Mouse (Mus musculus): Measurements from ENCODE around the gene Eif5a. TPM values are rescaled to one million over a fixed set of nuclear protein-coding genes. Genes with fewer than 3 reads are reported as not detected.

Eif5a gene
- polyA plus RNA-seq, 1 experiment from 2014 or later: 1,516 TPM

DNA sequence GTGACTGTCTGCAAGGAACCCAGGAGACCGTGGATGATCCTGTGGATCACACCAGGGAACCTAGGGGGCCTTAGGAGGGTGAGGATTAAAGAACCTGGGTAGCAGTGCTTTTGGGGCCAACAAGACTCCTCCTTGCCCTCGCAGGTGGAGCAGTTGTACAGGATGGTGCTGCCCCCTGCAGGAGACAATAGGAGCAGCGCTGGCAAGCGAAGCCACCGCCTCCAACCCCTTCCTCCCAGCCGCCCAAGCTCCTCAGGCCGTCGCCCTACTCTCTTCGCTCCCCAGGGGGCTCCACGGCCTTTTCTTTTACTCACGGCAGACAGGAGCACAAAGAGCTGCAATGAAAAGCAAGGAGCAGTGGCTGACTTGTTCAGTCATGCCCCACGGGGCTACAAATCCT, 44.9 kb downstream of the Eif5a start:
- H3K27me3 ChIP-seq (ENCODE audit: control insufficient read depth, insufficient read depth, low read length): no peaks in the 10 kb centered on the region
- peaks cover 17% of the 10 kb centered on the region for H3K4me1 ChIP-seq (ENCODE audit: control insufficient read depth, insufficient read depth, low read length)
- no peak overlapping the region for H3K4me3 ChIP-seq (ENCODE audit: low read depth, low read length)
- H3K9me3 ChIP-seq (replicated peaks; ENCODE audit: control insufficient read depth, low read length): no peaks in the 10 kb centered on the region
- H3K9ac ChIP-seq (ENCODE audit: low read depth, low read length): 0 out of 2 replicates have a peak overlapping the region, but pooled peaks have one; percentile 4
- WGBS (ENCODE audit: insufficient replicate concordance): 5% methylated on average over 12 of the region's 12 CpGs
- no peaks in the 10 kb centered on the region for H3K36me3 ChIP-seq (ENCODE audit: control insufficient read depth, insufficient read depth, low read length)
- H3K27ac ChIP-seq (ENCODE audit: low read depth, low read length): peak overlapping the region; percentile 41; the same call in 1 of the 2 replicates
- H3K4me2 ChIP-seq: peak overlapping the region; percentile 44
- ATAC-seq (replicated peaks; ENCODE audit: insufficient number of reproducible peaks, low FRiP score, low TSS enrichment): no peak

DNA sequence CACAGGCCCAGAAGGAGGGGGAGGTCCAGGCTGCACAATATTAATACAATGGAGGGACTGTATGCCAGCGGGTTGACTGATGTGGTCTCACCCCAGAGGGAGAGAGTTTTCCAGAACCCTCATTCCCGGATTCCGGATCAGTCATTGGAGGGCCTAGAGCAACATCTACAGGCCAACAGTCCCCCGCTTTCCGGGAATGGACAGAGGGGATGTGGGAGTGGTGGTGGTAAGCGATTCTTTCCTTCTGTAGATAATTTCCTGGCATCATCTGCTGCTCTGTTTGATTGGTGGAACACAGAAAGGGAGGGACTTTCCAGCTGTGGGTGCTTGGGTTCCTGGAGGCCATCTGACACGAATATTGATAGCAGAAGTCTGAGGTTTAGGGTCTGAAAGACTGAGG, 45.6 kb downstream of the Eif5a start:
- H3K9ac ChIP-seq (ENCODE audit: low read depth, low read length): no peak overlapping the region
- 48% methylated on average over 7 of the region's 7 CpGs for whole genome bisulfite sequencing (ENCODE audit: insufficient replicate concordance)

DNA sequence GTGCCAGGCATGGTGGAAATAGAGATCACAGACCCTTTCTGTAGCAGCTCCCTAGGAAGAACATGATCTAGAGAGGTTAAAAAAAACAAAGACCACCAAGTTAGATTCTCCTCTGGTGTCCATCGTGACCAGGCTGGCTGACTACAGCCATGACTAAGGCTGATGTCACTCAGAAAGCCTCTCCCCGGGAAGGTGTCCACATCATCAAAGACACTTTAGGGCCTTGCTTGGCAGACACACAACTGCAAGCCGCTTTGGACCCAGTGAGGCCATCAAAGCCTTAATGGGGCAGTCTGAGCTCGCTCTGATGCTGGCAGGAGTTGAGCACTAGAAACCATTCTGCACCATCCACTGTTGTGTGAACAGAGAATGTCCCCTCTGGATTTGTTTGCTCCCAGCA, 49.3 kb downstream of the Eif5a start:
- Histone ChIP-seq H3K36me3 (ENCODE audit: control insufficient read depth, insufficient read depth, low read length) (no peaks in the 10 kb centered on the region), H3K4me3 (ENCODE audit: low read depth, low read length) (no peak overlapping the region), H3K9ac (ENCODE audit: low read depth, low read length) (no peak overlapping the region), H3K27ac (ENCODE audit: low read depth, low read length) (no peak overlapping the region), H3K27me3 (ENCODE audit: control insufficient read depth, insufficient read depth, low read length) (no peaks in the 10 kb centered on the region), H3K4me2 (no peak overlapping the region), H3K9me3 (replicated peaks; ENCODE audit: control insufficient read depth, low read length) (no peaks in the 10 kb centered on the region), H3K4me1 (ENCODE audit: control insufficient read depth, insufficient read depth, low read length) (no peaks in the 10 kb centered on the region; the same call in 1 of the 2 replicates)
- WGBS (ENCODE audit: insufficient replicate concordance): 75% methylated on average over 4 of the region's 4 CpGs
- no peak for ATAC-seq (replicated peaks; ENCODE audit: insufficient number of reproducible peaks, low FRiP score, low TSS enrichment)

More for the DNA sequence above, 45.6 kb downstream of the Eif5a start:
- Histone ChIP-seq H3K36me3 (ENCODE audit: control insufficient read depth, insufficient read depth, low read length) (no peaks in the 10 kb centered on the region), H3K27ac (ENCODE audit: low read depth, low read length) (peak overlapping the region; percentile 41; the same call in 1 of the 2 replicates), H3K4me1 (ENCODE audit: control insufficient read depth, insufficient read depth, low read length) (peaks cover 14% of the 10 kb centered on the region), H3K4me3 (ENCODE audit: low read depth, low read length) (no peak overlapping the region), H3K4me2 (peak overlapping the region; percentile 44), H3K9me3 (replicated peaks; ENCODE audit: control insufficient read depth, low read length) (no peaks in the 10 kb centered on the region), H3K27me3 (ENCODE audit: control insufficient read depth, insufficient read depth, low read length) (no peaks in the 10 kb centered on the region)
- ATAC-seq (replicated peaks; ENCODE audit: insufficient number of reproducible peaks, low FRiP score, low TSS enrichment): no peak; the same call in 1 of the 2 replicates

DNA sequence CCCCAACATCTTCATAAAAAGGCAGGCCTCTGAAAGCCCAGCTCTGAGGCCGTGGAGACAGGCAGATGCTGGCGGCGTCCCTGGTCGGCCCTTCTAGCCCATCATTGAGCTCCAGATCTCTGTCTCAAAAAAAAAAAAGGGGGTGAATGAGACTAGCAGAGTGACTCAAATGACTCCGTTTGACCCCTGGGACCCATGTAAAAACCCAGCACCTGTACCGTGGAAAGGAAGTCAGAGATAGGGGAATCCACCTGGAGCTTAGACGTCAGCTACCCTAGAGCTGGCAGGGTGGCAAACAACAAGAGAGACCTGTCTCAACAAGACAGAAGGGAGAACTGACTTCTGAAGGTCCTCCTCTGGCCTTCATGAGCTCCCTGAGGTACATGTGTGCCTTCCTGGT, 49.9 kb downstream of the Eif5a start:
- Histone ChIP-seq H3K9me3 (replicated peaks; ENCODE audit: control insufficient read depth, low read length) (no peaks in the 10 kb centered on the region), H3K36me3 (ENCODE audit: control insufficient read depth, insufficient read depth, low read length) (no peaks in the 10 kb centered on the region), H3K9ac (ENCODE audit: low read depth, low read length) (no peak overlapping the region), H3K4me3 (ENCODE audit: low read depth, low read length) (no peak overlapping the region), H3K27ac (ENCODE audit: low read depth, low read length) (no peak overlapping the region), H3K4me2 (no peak overlapping the region), H3K27me3 (ENCODE audit: control insufficient read depth, insufficient read depth, low read length) (no peaks in the 10 kb centered on the region), H3K4me1 (ENCODE audit: control insufficient read depth, insufficient read depth, low read length) (no peaks in the 10 kb centered on the region; the same call in 1 of the 2 replicates)
- WGBS (ENCODE audit: insufficient replicate concordance): 81% methylated on average over 7 of the region's 7 CpGs
- ATAC-seq (replicated peaks; ENCODE audit: insufficient number of reproducible peaks, low FRiP score, low TSS enrichment): no peak

DNA sequence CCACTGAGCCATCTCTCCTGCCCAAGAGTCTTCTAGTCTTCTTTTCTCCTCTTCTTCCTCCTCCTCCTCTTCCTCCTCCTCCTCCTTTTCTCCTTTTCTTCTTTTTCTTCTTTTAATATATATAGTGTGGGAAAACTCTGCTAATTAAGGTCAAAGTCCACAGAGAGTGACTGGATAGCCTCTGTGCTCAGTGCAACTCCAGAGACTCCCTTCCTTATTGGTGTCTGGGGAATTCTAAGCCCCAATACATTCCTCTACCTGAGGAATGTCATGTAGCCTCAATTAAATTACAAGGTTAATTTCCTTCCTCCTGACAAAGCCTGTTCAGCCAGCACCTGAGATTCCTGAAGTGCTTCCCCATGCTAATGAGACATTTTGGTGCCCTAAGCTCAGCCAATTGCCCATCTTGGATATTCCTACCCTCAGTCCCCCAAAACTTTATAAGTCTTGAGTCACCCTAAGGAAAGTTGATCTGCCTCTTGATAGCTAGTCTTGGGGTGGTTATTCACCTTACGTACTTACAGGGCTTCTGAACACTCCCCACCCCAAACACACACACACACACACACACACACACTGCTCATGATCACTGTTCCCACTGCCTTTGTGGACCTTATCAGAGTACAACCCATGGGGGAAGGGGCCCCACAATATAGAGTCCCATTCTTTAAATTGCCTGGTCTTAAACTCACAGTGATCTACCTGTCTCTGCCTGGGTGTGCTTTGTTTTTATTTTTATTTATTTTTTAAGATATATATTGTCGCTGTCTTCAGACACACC, 51.3 kb downstream of the Eif5a start:
- H3K27me3 ChIP-seq (ENCODE audit: control insufficient read depth, insufficient read depth, low read length): 0 out of 2 replicates have a peak, but pooled peaks cover 2% of the 10 kb centered on the region
- no peak overlapping the region for H3K4me3 ChIP-seq (ENCODE audit: low read depth, low read length)
- H3K36me3 ChIP-seq (ENCODE audit: control insufficient read depth, insufficient read depth, low read length): no peaks in the 10 kb centered on the region
- no peak overlapping the region for H3K27ac ChIP-seq (ENCODE audit: low read depth, low read length)
- no peak overlapping the region for H3K9ac ChIP-seq (ENCODE audit: low read depth, low read length)
- ATAC-seq (replicated peaks; ENCODE audit: insufficient number of reproducible peaks, low FRiP score, low TSS enrichment): no peak
- 89% methylated on average over 2 of the region's 2 CpGs for WGBS (ENCODE audit: insufficient replicate concordance)
- no peak overlapping the region for H3K4me2 ChIP-seq
- no peaks in the 10 kb centered on the region for H3K4me1 ChIP-seq (ENCODE audit: control insufficient read depth, insufficient read depth, low read length)
- no peaks in the 10 kb centered on the region for H3K9me3 ChIP-seq (replicated peaks; ENCODE audit: control insufficient read depth, low read length)

DNA sequence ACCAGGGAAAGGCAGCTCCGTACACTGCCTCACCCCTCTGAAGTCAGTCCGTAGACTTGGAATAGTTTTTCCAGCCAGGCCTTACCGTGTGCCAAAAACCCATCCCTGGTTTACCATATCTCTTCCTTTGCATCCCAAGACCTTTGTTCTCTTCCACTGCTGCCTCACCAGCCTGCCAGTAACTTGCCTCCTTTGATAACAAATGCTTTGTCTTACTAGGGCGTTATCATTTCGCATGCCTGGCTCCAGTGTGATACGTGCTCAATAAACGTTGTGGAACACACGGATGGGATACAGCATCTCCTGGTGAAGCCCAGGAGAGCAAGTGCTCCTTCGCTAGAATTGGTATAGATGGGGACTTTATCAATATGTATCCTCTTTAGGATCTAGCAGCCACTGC, 54.4 kb downstream of the Eif5a start:
- ATAC-seq (replicated peaks; ENCODE audit: insufficient number of reproducible peaks, low FRiP score, low TSS enrichment): no peak
- Histone ChIP-seq H3K4me2 (no peak overlapping the region), H3K4me1 (ENCODE audit: control insufficient read depth, insufficient read depth, low read length) (peaks cover 4% of the 10 kb centered on the region; the same call in 1 of the 2 replicates), H3K9me3 (replicated peaks; ENCODE audit: control insufficient read depth, low read length) (no peaks in the 10 kb centered on the region), H3K9ac (ENCODE audit: low read depth, low read length) (no peak overlapping the region), H3K27me3 (ENCODE audit: control insufficient read depth, insufficient read depth, low read length) (0 out of 2 replicates have a peak, but pooled peaks cover 2% of the 10 kb centered on the region), H3K27ac (ENCODE audit: low read depth, low read length) (no peak overlapping the region), H3K4me3 (ENCODE audit: low read depth, low read length) (no peak overlapping the region), H3K36me3 (ENCODE audit: control insufficient read depth, insufficient read depth, low read length) (no peaks in the 10 kb centered on the region)
- WGBS (ENCODE audit: insufficient replicate concordance): 41% methylated on average over 9 of the region's 9 CpGs

Small RNAs within 50 kb of the gene (microRNA-seq; reads per million reads assigned to microRNA genes)
- gene Mir6924 (ENCODE audit: borderline number of aligned reads): not detected

Other genes starting within 250 kb of the Eif5a start
- 530 and 592 TPM in 2 replicates for gene Eif4a1, start 249.5 kb downstream of the Eif5a start, polyA plus RNA-seq (2014; fragmentation: Nextera tagmentation; extraction: Ambion mirVana)
- 70.2 and 81.4 TPM in 2 replicates for gene Senp3, start 239.9 kb downstream of the Eif5a start, polyA plus RNA-seq (2014; fragmentation: Nextera tagmentation; extraction: Ambion mirVana)
- 0.24 TPM in 1 of 2 replicates, not detected in the other for gene Tnfsf13, start 236.2 kb downstream of the Eif5a start, polyA plus RNA-seq (2014; fragmentation: Nextera tagmentation; extraction: Ambion mirVana)
- 4.4 TPM in 2 replicates for gene Tnfsf12, start 226.1 kb downstream of the Eif5a start, polyA plus RNA-seq (2014; fragmentation: Nextera tagmentation; extraction: Ambion mirVana)
- gene Tnfsfm13, start 225.9 kb downstream of the Eif5a start, polyA plus RNA-seq (2014; fragmentation: Nextera tagmentation; extraction: Ambion mirVana): 3.0 and 4.2 TPM in 2 replicates
- gene Polr2a, start 163.3 kb downstream of the Eif5a start, polyA plus RNA-seq (2014; fragmentation: Nextera tagmentation; extraction: Ambion mirVana): 29.0 and 36.7 TPM in 2 replicates
- 0.10 TPM in 1 of 2 replicates, not detected in the other for gene Slc35g3, start 160.0 kb downstream of the Eif5a start, polyA plus RNA-seq (2014; fragmentation: Nextera tagmentation; extraction: Ambion mirVana)
- 2.1 and 3.1 TPM in 2 replicates for gene Zbtb4, start 156.0 kb downstream of the Eif5a start, polyA plus RNA-seq (2014; fragmentation: Nextera tagmentation; extraction: Ambion mirVana)
- gene Chrnb1, start 126.0 kb downstream of the Eif5a start, polyA plus RNA-seq (2014; fragmentation: Nextera tagmentation; extraction: Ambion mirVana): 3.7 and 4.5 TPM in 2 replicates
- 1.5 and 2.5 TPM in 2 replicates for gene Fgf11, start 120.1 kb downstream of the Eif5a start, polyA plus RNA-seq (2014; fragmentation: Nextera tagmentation; extraction: Ambion mirVana)
- gene Tmem102, start 116.3 kb downstream of the Eif5a start, polyA plus RNA-seq (2014; fragmentation: Nextera tagmentation; extraction: Ambion mirVana): 1.1 and 1.5 TPM in 2 replicates
- not detected in 2 replicates for gene Gm39566, start 106.7 kb downstream of the Eif5a start, polyA plus RNA-seq (2014; fragmentation: Nextera tagmentation; extraction: Ambion mirVana)
- not detected in 2 replicates for gene Spem2, start 103.5 kb downstream of the Eif5a start, polyA plus RNA-seq (2014; fragmentation: Nextera tagmentation; extraction: Ambion mirVana)
- not detected in 2 replicates for gene Spem1, start 99.8 kb downstream of the Eif5a start, polyA plus RNA-seq (2014; fragmentation: Nextera tagmentation; extraction: Ambion mirVana)
- gene Nlgn2, start 84.2 kb downstream of the Eif5a start, polyA plus RNA-seq (2014; fragmentation: Nextera tagmentation; extraction: Ambion mirVana): 3.1 and 3.3 TPM in 2 replicates
- gene Tmem256, start 83.4 kb downstream of the Eif5a start, polyA plus RNA-seq (2014; fragmentation: Nextera tagmentation; extraction: Ambion mirVana): 321 and 331 TPM in 2 replicates
- gene Plscr3, start 75.6 kb downstream of the Eif5a start, polyA plus RNA-seq (2014; fragmentation: Nextera tagmentation; extraction: Ambion mirVana): 65.9 and 75.2 TPM in 2 replicates
- 0.23 and 0.39 TPM in 2 replicates for gene Tnk1, start 63.2 kb downstream of the Eif5a start, polyA plus RNA-seq (2014; fragmentation: Nextera tagmentation; extraction: Ambion mirVana)
- gene Tmem95, start 43.9 kb downstream of the Eif5a start, polyA plus RNA-seq (2014; fragmentation: Nextera tagmentation; extraction: Ambion mirVana): not detected in 2 replicates
- 3.3 and 3.8 TPM in 2 replicates for gene Kctd11, start 40.6 kb downstream of the Eif5a start, polyA plus RNA-seq (2014; fragmentation: Nextera tagmentation; extraction: Ambion mirVana)
- 7.2 and 8.1 TPM in 2 replicates for gene Acap1, start 26.4 kb downstream of the Eif5a start, polyA plus RNA-seq (2014; fragmentation: Nextera tagmentation; extraction: Ambion mirVana)
- 5.3 and 5.8 TPM in 2 replicates for gene 2810408A11Rik, start 21.0 kb downstream of the Eif5a start, polyA plus RNA-seq (2014; fragmentation: Nextera tagmentation; extraction: Ambion mirVana)
- gene Neurl4, start 20.9 kb downstream of the Eif5a start, polyA plus RNA-seq (2014; fragmentation: Nextera tagmentation; extraction: Ambion mirVana): 9.3 and 10.8 TPM in 2 replicates
- 53.2 and 62.2 TPM in 2 replicates for gene Gps2, start 8.1 kb downstream of the Eif5a start, polyA plus RNA-seq (2014; fragmentation: Nextera tagmentation; extraction: Ambion mirVana)
- 1.5 and 4.3 TPM in 2 replicates for gene Ybx2, start 13.8 kb upstream of the Eif5a start, polyA plus RNA-seq (2014; fragmentation: Nextera tagmentation; extraction: Ambion mirVana)
- gene Slc2a4, start 26.2 kb upstream of the Eif5a start, polyA plus RNA-seq (2014; fragmentation: Nextera tagmentation; extraction: Ambion mirVana): 22.0 and 22.8 TPM in 2 replicates
- 2.4 and 3.0 TPM in 2 replicates for gene Cldn7, start 42.8 kb upstream of the Eif5a start, polyA plus RNA-seq (2014; fragmentation: Nextera tagmentation; extraction: Ambion mirVana)
- 20.3 and 22.2 TPM in 2 replicates for gene Ctdnep1, start 59.2 kb upstream of the Eif5a start, polyA plus RNA-seq (2014; fragmentation: Nextera tagmentation; extraction: Ambion mirVana)
- gene Elp5, start 60.6 kb upstream of the Eif5a start, polyA plus RNA-seq (2014; fragmentation: Nextera tagmentation; extraction: Ambion mirVana): 120 and 130 TPM in 2 replicates
- gene Gabarap, start 69.2 kb upstream of the Eif5a start, polyA plus RNA-seq (2014; fragmentation: Nextera tagmentation; extraction: Ambion mirVana): 481 and 489 TPM in 2 replicates
- 27.3 and 29.9 TPM in 2 replicates for gene Phf23, start 73.8 kb upstream of the Eif5a start, polyA plus RNA-seq (2014; fragmentation: Nextera tagmentation; extraction: Ambion mirVana)
- gene Dvl2, start 78.6 kb upstream of the Eif5a start, polyA plus RNA-seq (2014; fragmentation: Nextera tagmentation; extraction: Ambion mirVana): 18.6 and 18.9 TPM in 2 replicates
- 94.1 and 111 TPM in 2 replicates for gene Acadvl, start 93.5 kb upstream of the Eif5a start, polyA plus RNA-seq (2014; fragmentation: Nextera tagmentation; extraction: Ambion mirVana)
- gene Dlg4, start 95.0 kb upstream of the Eif5a start, polyA plus RNA-seq (2014; fragmentation: Nextera tagmentation; extraction: Ambion mirVana): 10.2 and 10.4 TPM in 2 replicates
- gene Asgr1, start 132.1 kb upstream of the Eif5a start, polyA plus RNA-seq (2014; fragmentation: Nextera tagmentation; extraction: Ambion mirVana): 0.13 TPM in 1 of 2 replicates, not detected in the other
- gene Asgr2, start 170.7 kb upstream of the Eif5a start, polyA plus RNA-seq (2014; fragmentation: Nextera tagmentation; extraction: Ambion mirVana): 0.57 TPM in 1 of 2 replicates, not detected in the other
- gene Mgl2, start 208.4 kb upstream of the Eif5a start, polyA plus RNA-seq (2014; fragmentation: Nextera tagmentation; extraction: Ambion mirVana): 0.17 and 0.29 TPM in 2 replicates
- not detected in 2 replicates for gene Clec10a, start 234.2 kb upstream of the Eif5a start, polyA plus RNA-seq (2014; fragmentation: Nextera tagmentation; extraction: Ambion mirVana)